Mouse (Mus musculus): Measurements from ENCODE around the gene Cd302. TPM values are rescaled to one million over a fixed set of nuclear protein-coding genes. Genes with fewer than 3 reads are reported as not detected.

Gene Cd302
- polyA plus RNA-seq, 1 experiment from 2014 or later = 49.5 TPM

- H3K9ac ChIP-seq (ENCODE audit: low read length) = peak within 1 kb of the TSS; percentile 96
- peaks cover 5% of the 10 kb centered on the region; the same call in 1 of the 2 replicates for H3K36me3 ChIP-seq (ENCODE audit: control insufficient read depth, insufficient read depth, low read length)
- H3K27ac ChIP-seq (ENCODE audit: low read length) = peak within 1 kb of the TSS; percentile 87
- H3K9me3 ChIP-seq (ENCODE audit: control insufficient read depth, low read length) = no peaks in the 10 kb centered on the region
- WGBS = under 1% methylated on average over 60 of the region's 109 CpGs
- peaks cover 25% of the 10 kb centered on the region for H3K4me1 ChIP-seq (replicated peaks; ENCODE audit: control insufficient read depth, insufficient read depth, low read length)
- peak within 1 kb of the TSS; percentile 75 for H3K4me2 ChIP-seq (ENCODE audit: low read depth, low read length)
- no peaks in the 10 kb centered on the region for H3K27me3 ChIP-seq (ENCODE audit: control insufficient read depth, insufficient read depth, low read depth, low read length)
- ATAC-seq (ENCODE audit: low read depth) = peak; percentile 96
- peak within 1 kb of the TSS; percentile 94 for H3K4me3 ChIP-seq (ENCODE audit: low read length)
These were observed 74.3 kb downstream of the Cd302 start, which contains the start of the genes Baz2b and March7 for GRCm38 (mm10) chr2:60209703-60210651. Gene Baz2b (minus strand): TSS chr2:60209839. Gene March7 (plus strand): TSS chr2:60209887.

GRCm38 (mm10) chr2:60209122-60209611 is 75.1 kb downstream of the Cd302 start:
- under 1% methylated on average over 24 of the region's 35 CpGs for WGBS
- Histone ChIP-seq H3K27ac (ENCODE audit: low read length) (peak overlapping the region; percentile 87), H3K4me3 (ENCODE audit: low read length) (peak overlapping the region; percentile 94), H3K4me2 (ENCODE audit: low read depth, low read length) (peak overlapping the region; percentile 75), H3K27me3 (ENCODE audit: control insufficient read depth, insufficient read depth, low read depth, low read length) (no peaks in the 10 kb centered on the region), H3K4me1 (replicated peaks; ENCODE audit: control insufficient read depth, insufficient read depth, low read length) (peaks cover 25% of the 10 kb centered on the region), H3K9me3 (ENCODE audit: control insufficient read depth, low read length) (no peaks in the 10 kb centered on the region), H3K9ac (ENCODE audit: low read length) (peak overlapping the region; percentile 96), H3K36me3 (ENCODE audit: control insufficient read depth, insufficient read depth, low read length) (peaks cover 6% of the 10 kb centered on the region; the same call in 1 of the 2 replicates)
- ATAC-seq (ENCODE audit: low read depth) = peak; percentile 63

- no peak overlapping the region for H3K9ac ChIP-seq (ENCODE audit: low read length)
- no peaks in the 10 kb centered on the region for H3K27me3 ChIP-seq (ENCODE audit: control insufficient read depth, insufficient read depth, low read depth, low read length)
- whole genome bisulfite sequencing = 66% methylated on average over 6 of the region's 6 CpGs
- peaks cover 7% of the 10 kb centered on the region for H3K4me1 ChIP-seq (replicated peaks; ENCODE audit: control insufficient read depth, insufficient read depth, low read length)
- H3K36me3 ChIP-seq (ENCODE audit: control insufficient read depth, insufficient read depth, low read length) = peaks cover 4% of the 10 kb centered on the region; the same call in 1 of the 2 replicates
- H3K27ac ChIP-seq (ENCODE audit: low read length) = no peak overlapping the region
- no peak overlapping the region for H3K4me3 ChIP-seq (ENCODE audit: low read length)
- ATAC-seq (ENCODE audit: low read depth) = no peak
- no peak overlapping the region for H3K4me2 ChIP-seq (ENCODE audit: low read depth, low read length)
- H3K9me3 ChIP-seq (ENCODE audit: control insufficient read depth, low read length) = no peaks in the 10 kb centered on the region
These were observed 78.5 kb downstream of the Cd302 start for GRCm38 (mm10) chr2:60205795-60206194.

GRCm38 (mm10) chr2:60204162-60204561 is 80.1 kb downstream of the Cd302 start:
- Histone ChIP-seq H3K27me3 (ENCODE audit: control insufficient read depth, insufficient read depth, low read depth, low read length) (no peaks in the 10 kb centered on the region), H3K36me3 (ENCODE audit: control insufficient read depth, insufficient read depth, low read length) (peaks cover 4% of the 10 kb centered on the region; the same call in 1 of the 2 replicates), H3K4me2 (ENCODE audit: low read depth, low read length) (no peak overlapping the region), H3K4me1 (replicated peaks; ENCODE audit: control insufficient read depth, insufficient read depth, low read length) (peaks cover 7% of the 10 kb centered on the region; the same call in 1 of the 2 replicates), H3K9ac (ENCODE audit: low read length) (no peak overlapping the region), H3K9me3 (ENCODE audit: control insufficient read depth, low read length) (no peaks in the 10 kb centered on the region), H3K27ac (ENCODE audit: low read length) (no peak overlapping the region), H3K4me3 (ENCODE audit: low read length) (no peak overlapping the region)
- 80% methylated on average over 6 of the region's 6 CpGs for WGBS
- no peak for ATAC-seq (ENCODE audit: low read depth)

GRCm38 (mm10) chr2:60203733-60204132 is 80.6 kb downstream of the Cd302 start:
- WGBS = 95% methylated on average over 4 of the region's 4 CpGs
- Histone ChIP-seq H3K9ac (ENCODE audit: low read length) (no peak overlapping the region), H3K4me2 (ENCODE audit: low read depth, low read length) (no peak overlapping the region), H3K36me3 (ENCODE audit: control insufficient read depth, insufficient read depth, low read length) (peaks cover 4% of the 10 kb centered on the region; the same call in 1 of the 2 replicates), H3K27me3 (ENCODE audit: control insufficient read depth, insufficient read depth, low read depth, low read length) (no peaks in the 10 kb centered on the region), H3K4me3 (ENCODE audit: low read length) (no peak overlapping the region), H3K9me3 (ENCODE audit: control insufficient read depth, low read length) (no peaks in the 10 kb centered on the region), H3K4me1 (replicated peaks; ENCODE audit: control insufficient read depth, insufficient read depth, low read length) (peaks cover 7% of the 10 kb centered on the region; the same call in 1 of the 2 replicates), H3K27ac (ENCODE audit: low read length) (no peak overlapping the region)
- no peak for ATAC-seq (ENCODE audit: low read depth)

GRCm38 (mm10) chr2:60202900-60203530 is 81.3 kb downstream of the Cd302 start:
- ATAC-seq (ENCODE audit: low read depth) = no peak
- H3K36me3 ChIP-seq (ENCODE audit: control insufficient read depth, insufficient read depth, low read length) = peaks cover 4% of the 10 kb centered on the region; the same call in 1 of the 2 replicates
- no peak overlapping the region for H3K4me2 ChIP-seq (ENCODE audit: low read depth, low read length)
- no peak overlapping the region for H3K9ac ChIP-seq (ENCODE audit: low read length)
- peaks cover 4% of the 10 kb centered on the region; the same call in 1 of the 2 replicates for H3K4me1 ChIP-seq (replicated peaks; ENCODE audit: control insufficient read depth, insufficient read depth, low read length)
- no peaks in the 10 kb centered on the region for H3K27me3 ChIP-seq (ENCODE audit: control insufficient read depth, insufficient read depth, low read depth, low read length)
- H3K9me3 ChIP-seq (ENCODE audit: control insufficient read depth, low read length) = no peaks in the 10 kb centered on the region
- WGBS = 79% methylated on average over 8 of the region's 8 CpGs
- no peak overlapping the region for H3K27ac ChIP-seq (ENCODE audit: low read length)
- H3K4me3 ChIP-seq (ENCODE audit: low read length) = no peak overlapping the region

Other genes with a start within 250 kb of the Cd302 start
- 56.7 and 62.0 TPM in 2 replicates for gene Baz2b, start 74.6 kb downstream of the Cd302 start, polyA plus RNA-seq (2015; fragmentation: Nextera tagmentation; extraction: Ambion mirVana)
- gene March7, start 74.6 kb downstream of the Cd302 start, polyA plus RNA-seq (2015; fragmentation: Nextera tagmentation; extraction: Ambion mirVana) = 72.9 and 76.1 TPM in 2 replicates
- gene Ly75, start 98.8 kb upstream of the Cd302 start, polyA plus RNA-seq (2015; fragmentation: Nextera tagmentation; extraction: Ambion mirVana) = 1.9 and 2.4 TPM in 2 replicates

All from lung, embryonic 16.5 days (tissue).